12 mouse cellular contexts compared by ENCODE assay signal in the genomic region with DNA sequence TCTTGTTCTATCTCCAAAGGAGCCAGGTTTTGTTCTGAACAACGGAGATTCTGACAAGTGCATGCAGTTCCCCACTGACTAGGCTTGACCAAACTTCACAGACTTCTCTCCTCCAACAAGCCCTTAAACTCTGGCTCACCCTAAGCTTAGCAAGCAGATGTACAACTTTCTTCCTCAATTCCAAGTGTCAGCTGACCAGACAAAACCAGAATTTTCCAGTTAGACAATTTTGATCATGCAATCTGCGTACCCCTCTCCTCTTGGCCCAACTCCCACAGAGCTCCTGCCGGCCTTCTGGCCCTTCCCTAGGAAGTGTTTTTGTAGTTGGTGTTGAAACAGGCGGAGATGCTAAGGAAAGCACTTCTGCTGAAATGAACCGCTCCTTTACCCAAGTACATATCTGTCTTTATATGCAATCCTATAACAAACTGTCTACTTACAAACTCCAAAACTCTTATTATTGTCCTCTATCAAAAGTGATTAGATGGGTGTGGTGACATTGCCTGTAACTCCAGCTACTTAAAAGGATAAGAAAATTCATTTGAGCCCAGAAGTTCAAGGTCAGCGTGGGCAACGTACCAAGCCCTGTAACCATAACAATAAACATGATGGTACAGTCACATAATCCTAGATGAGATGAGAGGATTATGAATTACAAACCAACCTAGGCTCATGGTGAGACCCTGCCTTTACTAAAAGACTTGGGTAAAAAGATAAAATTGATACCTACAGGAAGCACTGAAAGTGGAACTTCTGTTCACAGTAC. TPM values are rescaled to one million over a fixed set of nuclear protein-coding genes. Genes with fewer than 3 reads are reported as not detected.
DNase-seq lines count a peak whose midpoint lies in the region; ATAC-seq and TF ChIP-seq lines count a peak whose summit lies in the region.
"Had no signal": no experiment of that assay in that cellular context is flagged by ENCODE, and none has a peak within 500 bp of the region (broad histone marks: within the 10 kb centered on the region; RNA-seq: fewer than 3 reads in every experiment).

No protein-coding gene starts in this region.

- intact Hi-C loops in gastrocnemius, postnatal 14 days (cut with DNase I; ENCODE audit: low total_unique reads), result no loop called here

- H3K9me3 ChIP-seq in heart, embryonic 11.5 days (replicated peaks; ENCODE audit: control insufficient read depth, low read length), result no peaks in the 10 kb centered on the region
- no peaks in the 10 kb centered on the region for H3K9me3 ChIP-seq in midbrain, postnatal 0 days (ENCODE audit: low read length)
- H3K9me3 ChIP-seq in midbrain, embryonic 10.5 days (replicated peaks), result no peaks in the 10 kb centered on the region
- no peaks in the 10 kb centered on the region for H3K9me3 ChIP-seq in stomach, embryonic 16.5 days (replicated peaks; ENCODE audit: control insufficient read depth, low read length)
- H3K9me3 ChIP-seq in midbrain, embryonic 14.5 days (ENCODE audit: control insufficient read depth, low read length), result no peaks in the 10 kb centered on the region
- H3K9me3 ChIP-seq: embryonic facial prominence, embryonic 15.5 days; hindbrain, embryonic 12.5 days; limb, embryonic 12.5 days had no signal

- 69% methylated on average over 7 of the region's 7 CpGs for WGBS in heart, embryonic 11.5 days (ENCODE audit: insufficient replicate concordance)
- WGBS in midbrain, postnatal 0 days, result 73% methylated on average over 7 of the region's 7 CpGs
- WGBS in midbrain, embryonic 10.5 days, result 84% methylated on average over 7 of the region's 7 CpGs
- 55% methylated on average over 7 of the region's 7 CpGs for WGBS in stomach, embryonic 16.5 days
- WGBS in midbrain, embryonic 14.5 days, result 79% methylated on average over 7 of the region's 7 CpGs

- no peak overlapping the region for H3K4me2 ChIP-seq in heart, embryonic 11.5 days
- no peak overlapping the region for H3K4me2 ChIP-seq in midbrain, postnatal 0 days (ENCODE audit: low read depth, low read length, poor library complexity, severe bottlenecking)
- no peak overlapping the region for H3K4me2 ChIP-seq in stomach, embryonic 16.5 days (ENCODE audit: low read depth, low read length)
- no peak overlapping the region for H3K4me2 ChIP-seq in midbrain, embryonic 14.5 days (ENCODE audit: low read length)
- H3K4me2 ChIP-seq: embryonic facial prominence, embryonic 15.5 days; hindbrain, embryonic 12.5 days; limb, embryonic 12.5 days had no signal

- H3K27ac ChIP-seq in heart, embryonic 11.5 days (ENCODE audit: low read depth, low read length), result no peak overlapping the region
- H3K27ac ChIP-seq in midbrain, postnatal 0 days (ENCODE audit: low read depth, low read length), result no peak overlapping the region
- H3K27ac ChIP-seq in midbrain, embryonic 10.5 days (replicated peaks), result no peak overlapping the region
- no peak overlapping the region for H3K27ac ChIP-seq in stomach, embryonic 16.5 days (ENCODE audit: low read length)
- H3K27ac ChIP-seq in midbrain, embryonic 14.5 days (replicated peaks; ENCODE audit: low read depth, low read length), result no peak overlapping the region
- H3K27ac ChIP-seq: embryonic facial prominence, embryonic 15.5 days; hindbrain, embryonic 12.5 days; limb, embryonic 12.5 days had no signal

- H3K27me3 ChIP-seq in heart, embryonic 11.5 days (ENCODE audit: control insufficient read depth, insufficient read depth, low read length), result no peaks in the 10 kb centered on the region
- no peaks in the 10 kb centered on the region for H3K27me3 ChIP-seq in midbrain, postnatal 0 days (ENCODE audit: insufficient read depth, low read length)
- no peaks in the 10 kb centered on the region for H3K27me3 ChIP-seq in midbrain, embryonic 10.5 days (ENCODE audit: low read depth, poor library complexity, severe bottlenecking)
- no peaks in the 10 kb centered on the region for H3K27me3 ChIP-seq in stomach, embryonic 16.5 days (ENCODE audit: control insufficient read depth, insufficient read depth, low read length)
- H3K27me3 ChIP-seq in midbrain, embryonic 14.5 days (ENCODE audit: control insufficient read depth, insufficient read depth, low read length), result no peaks in the 10 kb centered on the region
- H3K27me3 ChIP-seq: embryonic facial prominence, embryonic 15.5 days; hindbrain, embryonic 12.5 days; limb, embryonic 12.5 days had no signal

- peaks cover 13% of the 10 kb centered on the region for H3K4me1 ChIP-seq in heart, embryonic 11.5 days (ENCODE audit: control insufficient read depth, insufficient read depth, low read length)
- peaks cover 3% of the 10 kb centered on the region; the same call in 1 of the 2 replicates for H3K4me1 ChIP-seq in midbrain, postnatal 0 days (ENCODE audit: insufficient read depth, low read length)
- H3K4me1 ChIP-seq in midbrain, embryonic 10.5 days, result peaks cover 10% of the 10 kb centered on the region
- peaks cover 31% of the 10 kb centered on the region for H3K4me1 ChIP-seq in stomach, embryonic 16.5 days (ENCODE audit: control insufficient read depth, insufficient read depth, low read length)
- H3K4me1 ChIP-seq in midbrain, embryonic 14.5 days (ENCODE audit: control insufficient read depth, insufficient read depth, low read length), result peaks cover 9% of the 10 kb centered on the region; the same call in 1 of the 2 replicates

- no peaks in the 10 kb centered on the region for H3K36me3 ChIP-seq in heart, embryonic 11.5 days (ENCODE audit: control insufficient read depth, insufficient read depth, low read length)
- no peaks in the 10 kb centered on the region for H3K36me3 ChIP-seq in midbrain, postnatal 0 days (ENCODE audit: insufficient read depth, low read length)
- H3K36me3 ChIP-seq in midbrain, embryonic 10.5 days, result no peaks in the 10 kb centered on the region
- H3K36me3 ChIP-seq in stomach, embryonic 16.5 days (ENCODE audit: control insufficient read depth, insufficient read depth, low read length), result no peaks in the 10 kb centered on the region
- no peaks in the 10 kb centered on the region for H3K36me3 ChIP-seq in midbrain, embryonic 14.5 days (ENCODE audit: control insufficient read depth, insufficient read depth, low read length)
- H3K36me3 ChIP-seq: embryonic facial prominence, embryonic 15.5 days; hindbrain, embryonic 12.5 days; limb, embryonic 12.5 days had no signal

- TF ChIP-seq CTCF in midbrain, postnatal 0 days (IDR thresholded peaks at IDR 0.05), result no peak

- no peak overlapping the region for H3K4me3 ChIP-seq in heart, embryonic 11.5 days (ENCODE audit: low read depth, low read length)
- no peak overlapping the region for H3K4me3 ChIP-seq in midbrain, postnatal 0 days (ENCODE audit: low read depth, low read length)
- no peak overlapping the region for H3K4me3 ChIP-seq in midbrain, embryonic 10.5 days
- no peak overlapping the region for H3K4me3 ChIP-seq in stomach, embryonic 16.5 days (replicated peaks; ENCODE audit: low read length)
- no peak overlapping the region for H3K4me3 ChIP-seq in midbrain, embryonic 14.5 days (replicated peaks; ENCODE audit: low read depth, low read length)
- H3K4me3 ChIP-seq: embryonic facial prominence, embryonic 15.5 days; hindbrain, embryonic 12.5 days; limb, embryonic 12.5 days had no signal

- no peak overlapping the region for H3K9ac ChIP-seq in heart, embryonic 11.5 days (ENCODE audit: low read depth, low read length)
- no peak overlapping the region for H3K9ac ChIP-seq in midbrain, postnatal 0 days (replicated peaks; ENCODE audit: low read length, poor library complexity, severe bottlenecking)
- no peak overlapping the region for H3K9ac ChIP-seq in stomach, embryonic 16.5 days (ENCODE audit: low read length)
- no peak overlapping the region for H3K9ac ChIP-seq in midbrain, embryonic 14.5 days (replicated peaks; ENCODE audit: low read length)
- H3K9ac ChIP-seq: embryonic facial prominence, embryonic 15.5 days; hindbrain, embryonic 12.5 days; limb, embryonic 12.5 days had no signal

- ATAC-seq in heart, embryonic 11.5 days (replicated peaks; ENCODE audit: insufficient number of reproducible peaks, low FRiP score, low TSS enrichment), result no peak
- ATAC-seq in midbrain, postnatal 0 days (ENCODE audit: low FRiP score), result no peak
- ATAC-seq in stomach, embryonic 16.5 days (ENCODE audit: insufficient read depth, low FRiP score), result peak; percentile 10; the same call in 1 of the 2 replicates
- no peak for ATAC-seq in erythroid progenitor cell, adult 5-6 weeks (replicated peaks; ENCODE audit: low FRiP score, poor library complexity, severe bottlenecking)
- no peak for ATAC-seq in midbrain, embryonic 14.5 days (ENCODE audit: low FRiP score, low TSS enrichment)

- peak; percentile 23 to 58 for DNase-seq in heart, adult 9 months (ENCODE audit: low spot score in 2 of 2)
- peak; percentile 21 for DNase-seq in midbrain, postnatal 0 days (ENCODE audit: low spot score)
- DNase-seq in midbrain, embryonic 10.5 days (ENCODE audit: low spot score), result no peak
- DNase-seq in gastrocnemius, postnatal 14 days, result peak; percentile 41
- no peak for DNase-seq in midbrain, embryonic 14.5 days
- DNase-seq: cerebellum, adult 18-20 months had no signal

RNA-seq across cellular contexts. Expression of a gene that starts 10.4 kb away (rescaled TPM):
- 20.6 and 20.8 TPM in 2 replicates for polyA plus RNA-seq in heart, embryonic 11.5 days (2014; fragmentation: Nextera tagmentation; extraction: Ambion mirVana)
- 26.3 and 35.5 TPM in 2 replicates for total RNA-seq in midbrain, postnatal 0 days (2014; rRNA removed)
- 11.1 and 14.7 TPM in 2 replicates for polyA plus RNA-seq in midbrain, postnatal 0 days (2015; fragmentation: Nextera tagmentation; extraction: Ambion mirVana)
- polyA plus RNA-seq in midbrain, embryonic 10.5 days (2016; fragmentation: Nextera tagmentation; extraction: Ambion mirVana), result 24.4 and 24.5 TPM in 2 replicates
- 10 to 100 TPM; 40.9 to 41.9 TPM for total RNA-seq in gastrocnemius, postnatal 14 days (2021)
- polyA plus RNA-seq in stomach, embryonic 16.5 days (2015; fragmentation: Nextera tagmentation; extraction: Ambion mirVana), result 16.8 and 17.4 TPM in 2 replicates
- 8.6 and 14.7 TPM in 2 replicates for total RNA-seq in erythroid progenitor cell, adult 5-6 weeks (2015; ENCODE audit: low replicate concordance)
- 6.8 and 8.0 TPM in 2 replicates for total RNA-seq in erythroid progenitor cell, adult 5-6 weeks (2017; ENCODE audit: low replicate concordance)
- 23.0 and 26.8 TPM in 2 replicates for polyA plus RNA-seq in midbrain, embryonic 14.5 days (2014; fragmentation: Nextera tagmentation; extraction: Ambion mirVana)

Comparison
In these comparisons a context has a peak if more than half of its experiments do, and no peak if none do; other contexts are left out.
1. DNase-seq: peak in heart, adult 9 months (2 of 2), midbrain, postnatal 0 days (single experiment) and gastrocnemius, postnatal 14 days (single experiment); none in midbrain, embryonic 10.5 days (single experiment) and midbrain, embryonic 14.5 days (single experiment).